Mouse (Mus musculus): ENCODE data around the gene Mfsd4a.

Mfsd4a gene

GRCm38 (mm10) chr1:132067261-132068255 lies at the start of gene Mfsd4a:
Mfsd4a (minus strand) TSS chr1:132068062.
- DNase-seq (ENCODE audit: low read depth, low spot score): no peak

DNA sequence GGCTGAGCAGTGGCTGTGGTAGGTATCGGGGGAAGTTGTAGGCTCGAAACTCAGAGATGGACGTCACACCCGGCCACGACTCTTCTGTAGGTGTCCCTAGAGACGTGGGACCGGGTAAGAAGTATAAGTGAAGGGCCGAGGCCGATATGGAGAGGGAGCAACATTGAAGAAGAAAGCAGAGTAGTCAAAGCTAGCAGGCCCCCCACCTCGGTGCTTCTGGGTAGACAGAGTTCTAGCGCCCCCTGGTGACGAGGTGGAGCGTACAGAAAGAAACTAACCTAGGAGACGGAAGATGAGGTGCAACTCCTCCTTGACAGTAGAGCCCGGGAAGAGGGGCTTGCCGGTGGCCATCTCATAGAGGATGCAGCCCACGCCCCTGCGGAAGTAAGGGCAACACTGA lies 48.7 kb upstream of the Mfsd4a start:
- DNase-seq (ENCODE audit: low read depth, low spot score): no peak

DNA sequence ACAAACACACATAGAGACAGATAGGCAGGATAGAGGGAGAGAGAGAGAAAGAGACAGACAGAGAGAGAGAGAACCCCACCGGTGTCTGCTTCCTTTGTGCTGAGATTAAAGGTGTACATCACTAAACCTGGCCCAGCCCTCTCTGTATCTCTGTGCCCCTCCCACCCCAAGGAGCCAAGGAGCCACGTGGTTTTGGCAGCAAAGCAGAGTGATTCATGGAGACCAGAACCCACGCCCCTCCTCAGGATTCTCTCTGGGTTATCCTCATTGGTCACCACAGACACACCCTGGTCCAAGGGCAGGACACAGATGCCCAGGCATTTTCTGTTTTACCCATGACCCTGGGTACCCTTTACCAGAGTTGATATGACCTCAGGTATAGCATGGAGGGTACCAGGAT lies 45.2 kb upstream of the Mfsd4a start:
- DNase-seq (ENCODE audit: low read depth, low spot score): no peak

DNA sequence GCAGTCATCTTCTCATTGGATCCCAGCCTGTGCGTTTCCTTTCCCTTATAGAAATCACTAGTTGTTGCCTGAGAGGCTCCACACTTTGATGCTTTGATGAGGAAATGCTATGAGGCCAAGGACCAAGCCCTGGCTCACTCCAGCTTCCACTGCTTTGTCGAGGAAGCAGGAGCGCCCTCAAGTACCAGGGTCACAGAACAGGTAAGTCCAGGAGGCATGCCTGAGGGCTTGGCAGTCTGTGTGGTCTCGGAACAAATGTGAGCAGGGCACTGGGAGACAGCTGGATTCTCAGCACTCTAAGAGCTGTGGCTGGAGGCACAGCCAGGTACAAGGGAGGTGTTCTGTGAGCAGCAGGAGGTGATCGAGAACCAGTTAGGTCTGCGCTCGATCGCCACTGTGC lies 44.6 kb upstream of the Mfsd4a start:
- no peak for DNase-seq (ENCODE audit: low read depth, low spot score)

DNA sequence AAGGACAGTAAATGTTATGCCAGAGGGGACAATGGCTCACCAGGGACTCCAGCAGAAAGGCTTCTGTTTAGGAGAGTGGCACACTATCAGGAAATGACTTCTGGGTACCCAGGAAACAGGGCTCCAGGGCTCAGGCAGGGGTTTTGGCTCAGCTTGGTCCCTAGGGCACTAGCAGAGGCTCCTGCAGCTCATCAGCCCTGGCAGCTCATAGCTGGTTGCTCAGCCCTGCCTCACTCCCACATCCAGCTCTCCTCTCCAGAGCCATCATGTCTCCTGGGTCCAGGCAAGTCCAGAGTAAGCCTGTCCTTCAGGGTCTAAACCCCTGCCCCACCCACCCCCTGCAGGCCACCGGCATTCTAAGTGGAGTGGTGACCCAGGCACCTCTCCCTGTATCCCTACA lies 43.5 kb upstream of the Mfsd4a start:
- no peak for DNase-seq (ENCODE audit: low read depth, low spot score)

GRCm38 (mm10) chr1:132109368-132109767 lies 41.5 kb upstream of the Mfsd4a start:
- DNase-seq (ENCODE audit: low read depth, low spot score): no peak

GRCm38 (mm10) chr1:132104353-132104752 lies 36.5 kb upstream of the Mfsd4a start:
- DNase-seq (ENCODE audit: low read depth, low spot score): no peak

DNA sequence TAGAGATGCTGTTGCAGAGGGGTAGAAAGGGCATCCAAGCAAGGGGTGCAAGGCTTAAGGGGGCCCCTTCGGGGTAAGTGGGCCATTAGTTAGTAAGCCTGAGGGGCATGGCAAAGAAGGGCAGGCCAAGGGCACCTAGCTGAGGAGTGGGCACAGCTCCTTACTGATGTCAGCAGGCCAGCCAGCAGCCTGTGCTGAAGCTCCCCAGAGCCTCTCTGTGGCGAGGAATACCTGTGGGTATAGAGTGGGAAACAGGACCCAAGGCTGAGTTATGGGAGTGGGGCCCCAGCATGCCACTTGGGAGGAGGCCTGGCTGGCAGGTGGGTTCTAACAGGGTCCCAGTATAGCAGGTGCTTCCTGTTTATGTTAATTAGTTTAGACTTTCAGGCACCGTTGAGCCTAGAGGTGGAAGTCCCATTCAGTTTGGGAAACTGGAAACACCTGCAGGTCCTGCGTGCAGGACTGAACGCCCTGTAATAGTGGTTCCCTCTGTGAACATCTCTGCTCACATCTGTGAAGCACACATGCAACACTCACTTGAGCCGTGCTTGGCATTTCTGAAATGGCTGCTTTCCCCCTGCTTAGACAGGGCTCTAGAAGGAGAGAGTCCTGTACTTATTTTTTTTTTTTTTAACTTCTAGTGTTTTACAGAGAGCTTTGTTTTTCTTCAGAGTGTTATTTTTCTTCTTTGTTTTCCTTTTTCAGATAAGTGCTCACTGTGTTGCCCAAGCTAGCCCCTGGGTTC lies 34.3 kb upstream of the Mfsd4a start:
- no peak for DNase-seq (ENCODE audit: low read depth, low spot score)

GRCm38 (mm10) chr1:132099775-132100174 lies 31.9 kb upstream of the Mfsd4a start:
- DNase-seq (ENCODE audit: low read depth, low spot score): no peak

DNA sequence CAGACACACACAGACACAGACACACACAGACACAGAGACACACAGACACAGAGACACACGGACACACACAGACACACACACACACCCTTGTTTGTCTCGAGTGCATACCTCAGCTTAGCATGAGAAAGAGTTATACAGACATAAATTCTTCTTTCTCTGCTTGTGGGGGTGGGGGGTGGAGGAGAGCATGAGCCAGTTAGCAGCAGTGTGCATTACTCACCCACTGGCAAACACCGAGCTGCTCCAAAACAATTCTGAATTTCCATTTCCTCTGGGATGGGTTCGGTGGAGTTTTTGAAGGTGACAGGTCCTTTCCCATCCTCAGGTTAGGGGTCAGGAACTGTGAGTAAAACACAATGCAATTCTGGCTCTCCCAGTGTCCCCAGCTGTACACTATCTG lies 31.2 kb upstream of the Mfsd4a start:
- no peak for DNase-seq (ENCODE audit: low read depth, low spot score)

GRCm38 (mm10) chr1:132098076-132098475 lies 30.2 kb upstream of the Mfsd4a start:
- DNase-seq (ENCODE audit: low read depth, low spot score): no peak

DNA sequence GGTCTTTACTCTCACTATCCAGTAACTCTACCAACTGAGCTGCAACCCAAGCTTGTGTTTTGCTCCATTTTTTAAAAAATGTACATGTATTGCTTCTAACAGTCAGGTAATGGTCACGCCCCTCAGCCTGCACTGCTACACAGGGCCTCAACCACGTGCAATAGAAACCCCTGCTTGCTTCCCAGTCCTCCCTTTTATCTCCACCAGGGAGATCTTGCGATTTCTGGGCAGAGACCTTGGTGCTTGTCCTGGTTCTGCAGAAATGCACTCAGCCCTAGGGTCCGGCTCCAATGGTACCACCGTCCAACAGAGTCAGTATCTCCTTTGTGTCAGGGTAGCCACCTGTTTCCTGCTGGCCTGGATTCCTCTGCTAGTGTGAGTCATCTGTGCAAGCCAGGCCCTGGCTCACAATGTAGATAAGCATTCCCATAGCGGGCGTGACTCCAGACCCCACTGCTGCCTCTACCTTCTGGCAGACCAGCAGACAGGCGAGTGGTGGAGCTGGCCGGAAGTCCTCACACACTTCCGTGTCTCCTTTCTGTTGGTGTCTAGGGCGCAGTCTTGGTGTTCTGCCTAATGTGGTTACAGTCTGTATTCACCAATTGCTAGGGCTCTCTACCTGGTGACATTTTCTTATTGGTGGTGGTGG lies 27.6 kb upstream of the Mfsd4a start:
- DNase-seq (ENCODE audit: low read depth, low spot score): no peak

- no peak for DNase-seq (ENCODE audit: low read depth, low spot score)
These were observed 25.4 kb upstream of the Mfsd4a start for GRCm38 (mm10) chr1:132093269-132093668.

GRCm38 (mm10) chr1:132090266-132090665 lies 22.4 kb upstream of the Mfsd4a start:
- no peak for DNase-seq (ENCODE audit: low read depth, low spot score)

GRCm38 (mm10) chr1:132089767-132090166 lies 21.9 kb upstream of the Mfsd4a start:
- DNase-seq (ENCODE audit: low read depth, low spot score): no peak

GRCm38 (mm10) chr1:132088181-132088671 lies 20.4 kb upstream of the Mfsd4a start:
- peak; percentile 58 for DNase-seq (ENCODE audit: low read depth, low spot score)

DNA sequence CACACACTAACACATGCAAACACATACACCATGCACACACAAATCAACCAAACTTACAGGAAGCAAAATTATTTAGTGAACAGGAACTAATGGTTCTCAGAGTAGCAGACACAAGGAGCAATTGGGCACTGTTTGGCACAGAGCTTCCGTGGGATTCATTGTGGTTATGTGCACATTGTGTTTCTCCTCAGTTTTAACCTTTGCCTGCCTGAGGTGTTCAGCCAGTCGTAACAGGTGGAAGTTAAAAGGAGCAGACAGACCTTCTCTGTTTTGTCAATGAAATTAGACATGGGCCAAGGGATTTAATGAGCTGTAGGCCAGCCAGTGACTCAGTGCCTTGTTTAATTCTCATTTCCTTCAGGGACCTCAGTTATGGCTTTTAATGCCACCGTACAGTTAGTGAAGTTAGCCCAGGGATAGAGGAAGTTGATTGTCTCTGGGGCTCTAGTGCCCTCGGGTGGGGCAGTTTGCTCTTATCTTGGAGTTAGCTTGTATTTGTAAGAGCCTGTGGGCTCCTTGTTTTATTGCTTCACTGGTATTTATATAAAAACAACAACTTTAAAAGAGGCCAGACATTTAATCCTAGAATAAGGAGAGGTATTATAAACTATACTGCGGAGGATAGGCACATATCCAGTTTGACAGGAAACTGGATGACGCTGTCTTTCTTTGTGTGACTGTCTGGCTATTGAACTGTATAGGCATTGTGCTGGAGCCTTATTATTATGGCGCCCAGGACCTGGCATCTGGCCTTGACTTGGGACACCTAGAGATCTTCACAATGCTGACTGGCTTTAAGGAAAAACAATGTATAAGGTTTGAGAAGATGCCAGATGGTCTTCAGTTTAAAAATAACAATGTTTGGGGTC lies 17.6 kb upstream of the Mfsd4a start:
- DNase-seq (ENCODE audit: low read depth, low spot score): no peak

DNA sequence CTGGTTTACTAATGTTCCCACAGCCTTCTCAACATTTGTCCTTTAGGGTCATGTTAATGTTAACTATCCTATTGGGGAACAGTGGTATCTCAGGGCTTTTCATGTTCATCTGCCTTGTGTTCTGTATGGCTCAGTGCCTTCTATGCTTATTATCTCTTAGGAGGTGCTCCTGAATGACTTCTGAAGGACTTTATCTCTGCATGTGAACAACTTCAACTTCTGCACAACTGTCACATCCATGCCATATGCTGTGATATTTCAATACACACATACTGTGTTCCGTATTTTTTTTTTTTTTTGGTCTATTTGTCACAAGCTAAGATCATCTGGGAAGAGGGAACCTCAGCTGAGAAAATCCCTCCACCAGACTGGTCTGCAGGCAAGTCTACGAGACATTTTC lies 10.6 kb upstream of the Mfsd4a start:
- DNase-seq (ENCODE audit: low read depth, low spot score): no peak

- DNase-seq (ENCODE audit: low read depth, low spot score): no peak
These were observed 7.7 kb upstream of the Mfsd4a start for GRCm38 (mm10) chr1:132075576-132075975.

GRCm38 (mm10) chr1:132070659-132071058 lies 2.8 kb upstream of the Mfsd4a start:
- DNase-seq (ENCODE audit: low read depth, low spot score): no peak

DNA sequence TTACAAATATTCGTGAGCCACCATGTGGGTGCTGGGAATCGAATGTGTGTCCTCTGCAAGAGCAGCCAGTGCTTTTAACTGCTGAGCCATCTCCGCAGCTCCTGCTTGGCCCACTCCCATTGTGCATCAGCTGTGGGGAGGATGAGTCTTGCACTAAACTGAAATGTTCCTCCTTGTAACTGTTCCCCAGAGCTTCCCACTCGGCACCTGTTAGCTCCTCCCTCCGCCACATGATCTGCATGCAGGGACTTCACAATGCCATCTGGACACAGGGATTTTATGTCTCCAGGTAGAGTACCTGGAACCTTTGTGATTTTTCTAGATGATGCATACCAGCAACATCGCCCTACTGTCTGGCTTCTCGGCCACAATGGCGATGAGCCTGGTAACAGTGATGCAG lies 1.6 kb upstream of the Mfsd4a start:
- no peak for DNase-seq (ENCODE audit: low read depth, low spot score)
